ENCODE assay signal across 8 mouse cellular contexts in the genomic region with DNA sequence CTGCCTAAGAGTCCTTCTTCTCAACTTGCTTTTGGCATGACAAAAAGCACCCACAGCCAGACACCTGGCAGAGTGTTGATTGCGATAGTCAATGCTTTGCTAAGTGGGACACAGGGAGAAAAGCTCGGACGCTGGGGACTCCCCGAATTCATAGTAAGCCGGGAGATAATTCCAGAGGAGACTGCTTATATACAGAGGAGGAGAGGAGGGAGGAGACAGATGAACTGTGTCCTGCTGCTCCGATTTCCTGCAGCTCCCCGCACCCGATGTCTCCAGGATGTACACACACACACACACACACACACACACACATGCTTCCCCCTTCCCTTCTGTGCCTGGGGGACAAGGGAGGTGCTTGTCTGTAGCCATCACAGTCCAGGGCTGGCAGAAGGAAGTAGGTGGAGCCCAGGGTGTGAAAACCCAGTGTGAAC. TPM values are rescaled to one million over a fixed set of nuclear protein-coding genes. Genes with fewer than 3 reads are reported as not detected.
A peak's percentile ranks its signal among the peaks of the same experiment; 100 is the strongest.
DNase-seq lines count a peak whose midpoint lies in the region; ATAC-seq and TF ChIP-seq lines count a peak whose summit lies in the region.

No protein-coding gene starts in this region.

- peaks cover 42% of the 10 kb centered on the region for H3K4me1 ChIP-seq in forebrain, embryonic 14.5 days (ENCODE audit: control insufficient read depth, insufficient read depth, low read length)
- peaks cover 62% of the 10 kb centered on the region for H3K4me1 ChIP-seq in limb, embryonic 13.5 days
- H3K4me1 ChIP-seq in midbrain, postnatal 0 days (ENCODE audit: insufficient read depth, low read length): peaks cover 19% of the 10 kb centered on the region

- no peak for ATAC-seq in forebrain, embryonic 14.5 days
- peak; percentile 61 to 70 for ATAC-seq in hematopoietic stem cell, adult 5-6 weeks (replicated peaks in 1 of 2; ENCODE audit: insufficient read depth in 1 of 2, low FRiP score in 2 of 2, low TSS enrichment in 1 of 2, low read depth in 1 of 2, poor library complexity in 2 of 2, severe bottlenecking in 2 of 2)
- peak; percentile 24; the same call in 1 of the 2 replicates for ATAC-seq in limb, embryonic 13.5 days (ENCODE audit: low FRiP score, low read depth)
- ATAC-seq in midbrain, postnatal 0 days (ENCODE audit: low FRiP score): no peak
- ATAC-seq in activated CD4-positive, CD25-positive, alpha-beta regulatory T cell, adult 4 months: no peak

- no peaks in the 10 kb centered on the region for H3K27me3 ChIP-seq in forebrain, embryonic 14.5 days (replicated peaks; ENCODE audit: control insufficient read depth, insufficient read depth, low read length)
- H3K27me3 ChIP-seq in limb, embryonic 13.5 days: no peaks in the 10 kb centered on the region
- no peaks in the 10 kb centered on the region for H3K27me3 ChIP-seq in midbrain, postnatal 0 days (ENCODE audit: insufficient read depth, low read length)

- no peak overlapping the region for H3K9ac ChIP-seq in forebrain, embryonic 14.5 days (ENCODE audit: low read length)
- H3K9ac ChIP-seq in limb, embryonic 13.5 days: 0 out of 2 replicates have a peak overlapping the region, but pooled peaks have one; percentile 14
- H3K9ac ChIP-seq in midbrain, postnatal 0 days (replicated peaks; ENCODE audit: low read length, poor library complexity, severe bottlenecking): no peak overlapping the region

- TF ChIP-seq CTCF in midbrain, postnatal 0 days (IDR thresholded peaks at IDR 0.05): no peak

- H3K9me3 ChIP-seq in forebrain, embryonic 14.5 days (replicated peaks; ENCODE audit: control insufficient read depth, low read length): no peaks in the 10 kb centered on the region
- no peaks in the 10 kb centered on the region for H3K9me3 ChIP-seq in limb, embryonic 13.5 days
- H3K9me3 ChIP-seq in midbrain, postnatal 0 days (ENCODE audit: low read length): no peaks in the 10 kb centered on the region

- DNase-seq in embryo, embryonic 10 days (ENCODE audit: low spot score): peak; percentile 55
- DNase-seq in embryo, embryonic 9.5 days (ENCODE audit: extremely low spot score): no peak
- peak; percentile 34 for DNase-seq in forebrain, embryonic 14.5 days (ENCODE audit: low spot score)
- peak; percentile 63 for DNase-seq in midbrain, postnatal 0 days (ENCODE audit: low spot score)
- no peak for DNase-seq in cerebellum, adult 9-11 months

- no peaks in the 10 kb centered on the region for H3K36me3 ChIP-seq in forebrain, embryonic 14.5 days (ENCODE audit: control insufficient read depth, insufficient read depth, low read length)
- no peaks in the 10 kb centered on the region for H3K36me3 ChIP-seq in limb, embryonic 13.5 days
- no peaks in the 10 kb centered on the region for H3K36me3 ChIP-seq in midbrain, postnatal 0 days (ENCODE audit: insufficient read depth, low read length)

- no peak overlapping the region for H3K4me2 ChIP-seq in forebrain, embryonic 14.5 days (ENCODE audit: low read length)
- H3K4me2 ChIP-seq in limb, embryonic 13.5 days (replicated peaks): 0 out of 2 replicates have a peak overlapping the region, but pooled peaks have one; percentile 0
- H3K4me2 ChIP-seq in midbrain, postnatal 0 days (ENCODE audit: low read depth, low read length, poor library complexity, severe bottlenecking): peak overlapping the region; percentile 12; the same call in 1 of the 2 replicates

- H3K27ac ChIP-seq in forebrain, embryonic 14.5 days (ENCODE audit: low read depth, low read length): peak overlapping the region; percentile 46; the same call in 1 of the 2 replicates
- peak overlapping the region; percentile 29; the same call in 1 of the 2 replicates for H3K27ac ChIP-seq in limb, embryonic 13.5 days
- peak overlapping the region; percentile 34; the same call in 1 of the 2 replicates for H3K27ac ChIP-seq in midbrain, postnatal 0 days (ENCODE audit: low read depth, low read length)

- no peak overlapping the region for H3K4me3 ChIP-seq in forebrain, embryonic 14.5 days (ENCODE audit: low read depth, low read length)
- H3K4me3 ChIP-seq in limb, embryonic 13.5 days: no peak overlapping the region
- H3K4me3 ChIP-seq in midbrain, postnatal 0 days (ENCODE audit: low read depth, low read length): no peak overlapping the region

- WGBS in forebrain, embryonic 14.5 days: 43% methylated on average over 8 of the region's 8 CpGs
- WGBS in limb, embryonic 13.5 days: 39% methylated on average over 8 of the region's 8 CpGs
- 20% methylated on average over 8 of the region's 8 CpGs for WGBS in midbrain, postnatal 0 days

RNA-seq across cellular contexts. Expression of a gene that starts 17.0 kb away (rescaled TPM):
- 13.0 and 18.6 TPM in 2 replicates for polyA plus RNA-seq in forebrain, embryonic 14.5 days (2014; fragmentation: Nextera tagmentation; extraction: Ambion mirVana)
- 7.4 and 9.5 TPM in 2 replicates for total RNA-seq in hematopoietic stem cell, adult 5-6 weeks (2017)
- polyA plus RNA-seq in limb, embryonic 13.5 days (2015; fragmentation: Nextera tagmentation; extraction: Ambion mirVana): 37.2 and 37.7 TPM in 2 replicates
- total RNA-seq in midbrain, postnatal 0 days (2014; rRNA removed): 38.8 and 40.2 TPM in 2 replicates
- polyA plus RNA-seq in midbrain, postnatal 0 days (2015; fragmentation: Nextera tagmentation; extraction: Ambion mirVana): 32.7 and 37.5 TPM in 2 replicates
- 1 to 10 TPM; 5.4 to 5.8 TPM for polyA plus RNA-seq in activated CD4-positive, CD25-positive, alpha-beta regulatory T cell, adult 4 months (2017; shearing (Covaris generic))

RNA-seq across cellular contexts. Expression of a gene that starts 46.8 kb away (rescaled TPM):
- polyA plus RNA-seq in forebrain, embryonic 14.5 days (2014; fragmentation: Nextera tagmentation; extraction: Ambion mirVana): 60.0 and 64.7 TPM in 2 replicates
- total RNA-seq in hematopoietic stem cell, adult 5-6 weeks (2017): 56.8 and 61.4 TPM in 2 replicates
- 46.8 and 48.9 TPM in 2 replicates for polyA plus RNA-seq in limb, embryonic 13.5 days (2015; fragmentation: Nextera tagmentation; extraction: Ambion mirVana)
- 31.4 and 40.6 TPM in 2 replicates for total RNA-seq in midbrain, postnatal 0 days (2014; rRNA removed)
- 29.7 and 30.9 TPM in 2 replicates for polyA plus RNA-seq in midbrain, postnatal 0 days (2015; fragmentation: Nextera tagmentation; extraction: Ambion mirVana)
- 10 to 100 TPM; 20.6 to 21.0 TPM for polyA plus RNA-seq in activated CD4-positive, CD25-positive, alpha-beta regulatory T cell, adult 4 months (2017; shearing (Covaris generic))

Comparison
In these comparisons a context has a peak if more than half of its experiments do, and no peak if none do; other contexts are left out.
1. DNase-seq: peak in embryo, embryonic 10 days (single experiment), forebrain, embryonic 14.5 days (single experiment) and midbrain, postnatal 0 days (single experiment); none in embryo, embryonic 9.5 days (single experiment) and cerebellum, adult 9-11 months (single experiment).
2. ATAC-seq: peak in hematopoietic stem cell, adult 5-6 weeks (2 of 2) and limb, embryonic 13.5 days (single experiment); none in forebrain, embryonic 14.5 days (single experiment), midbrain, postnatal 0 days (single experiment) and activated CD4-positive, CD25-positive, alpha-beta regulatory T cell, adult 4 months (single experiment).
3. Peak in every context shown above with its lines, with median percentiles within 50 percentile points of each other: H3K27ac ChIP-seq.